Mouse (Mus musculus) A20 (cell line): Measurements from ENCODE around the gene Tm6sf2.
"Not testable (repeated sequence)": the region's sequence is repeated elsewhere in the genome, so short reads cannot be mapped to it uniquely, and the experiment has no call there.

Experiments
- DNase-seq: peaks from one replicate; pipeline ENCODE4 v3.0.0-alpha.2; 2011; ENCODE audit warnings: low read depth, low spot score

Gene Tm6sf2

GRCm38 (mm10) chr8:70072441-70073069 lies at the start of gene Tm6sf2:
Tm6sf2 (plus strand) TSS chr8:70072924.
- no peak for DNase-seq

DNA sequence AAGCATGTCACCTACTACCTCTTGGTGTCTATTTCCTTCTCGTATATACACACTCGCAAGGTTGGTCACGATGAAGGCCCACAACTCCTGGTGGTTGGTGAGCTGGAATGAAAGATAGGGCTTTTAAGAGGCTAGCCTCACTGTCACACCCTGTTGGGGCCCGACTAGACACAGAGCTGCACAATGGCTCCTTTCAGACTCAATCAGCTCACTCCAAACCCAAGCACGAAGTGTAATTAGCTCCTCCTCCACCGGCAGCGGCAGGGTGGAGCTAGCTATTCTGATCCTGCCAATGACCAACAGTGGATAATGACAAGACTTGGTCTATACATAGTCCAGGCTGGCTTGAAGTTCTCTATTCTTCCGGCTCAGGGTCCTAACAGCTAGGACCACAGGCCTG lies 49.1 kb upstream of the Tm6sf2 start:
- DNase-seq, result no peak

DNA sequence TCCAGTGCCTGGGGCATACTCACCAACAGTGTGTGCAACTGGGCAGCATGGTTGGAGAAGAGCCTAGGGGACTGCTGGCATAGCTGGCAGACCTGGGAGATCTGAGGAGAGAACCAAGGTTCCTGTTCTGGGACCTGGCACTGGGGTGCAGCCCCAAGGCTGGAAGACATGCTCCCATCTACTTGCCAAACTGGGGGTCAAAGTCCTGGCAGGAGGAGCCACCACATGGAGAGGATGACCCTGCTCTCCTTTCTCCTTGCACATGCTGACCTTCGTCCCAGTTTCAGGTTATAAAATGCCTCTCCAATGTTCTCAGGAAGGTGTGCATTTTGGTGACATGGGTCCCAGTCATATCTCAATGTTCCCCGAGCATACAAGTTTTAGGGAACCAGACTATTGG lies 46.6 kb upstream of the Tm6sf2 start:
- DNase-seq, result no peak

DNA sequence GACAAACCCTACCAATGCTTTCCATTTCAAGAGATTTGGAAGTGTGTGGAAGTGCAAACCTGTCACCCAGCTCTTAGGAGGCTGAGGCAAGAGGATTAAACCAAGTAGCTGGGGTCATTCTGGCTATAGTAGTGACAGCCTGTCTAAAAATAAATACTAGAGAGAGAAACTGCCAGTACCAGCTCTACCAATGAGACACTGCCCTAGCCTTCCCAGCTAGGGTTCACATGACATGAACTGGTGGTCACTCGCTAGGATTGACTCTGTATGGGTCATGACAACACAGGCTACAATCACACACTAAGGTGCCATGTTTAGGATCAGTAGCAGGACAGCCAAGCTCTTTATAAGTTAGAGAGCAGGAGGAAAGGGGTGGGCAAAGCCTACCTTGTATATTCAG lies 42.5 kb upstream of the Tm6sf2 start:
- DNase-seq, result no peak

GRCm38 (mm10) chr8:70037994-70038393 lies 34.7 kb upstream of the Tm6sf2 start:
- DNase-seq, result no peak

GRCm38 (mm10) chr8:70041885-70042546 lies 30.7 kb upstream of the Tm6sf2 start:
- DNase-seq, result no peak

DNA sequence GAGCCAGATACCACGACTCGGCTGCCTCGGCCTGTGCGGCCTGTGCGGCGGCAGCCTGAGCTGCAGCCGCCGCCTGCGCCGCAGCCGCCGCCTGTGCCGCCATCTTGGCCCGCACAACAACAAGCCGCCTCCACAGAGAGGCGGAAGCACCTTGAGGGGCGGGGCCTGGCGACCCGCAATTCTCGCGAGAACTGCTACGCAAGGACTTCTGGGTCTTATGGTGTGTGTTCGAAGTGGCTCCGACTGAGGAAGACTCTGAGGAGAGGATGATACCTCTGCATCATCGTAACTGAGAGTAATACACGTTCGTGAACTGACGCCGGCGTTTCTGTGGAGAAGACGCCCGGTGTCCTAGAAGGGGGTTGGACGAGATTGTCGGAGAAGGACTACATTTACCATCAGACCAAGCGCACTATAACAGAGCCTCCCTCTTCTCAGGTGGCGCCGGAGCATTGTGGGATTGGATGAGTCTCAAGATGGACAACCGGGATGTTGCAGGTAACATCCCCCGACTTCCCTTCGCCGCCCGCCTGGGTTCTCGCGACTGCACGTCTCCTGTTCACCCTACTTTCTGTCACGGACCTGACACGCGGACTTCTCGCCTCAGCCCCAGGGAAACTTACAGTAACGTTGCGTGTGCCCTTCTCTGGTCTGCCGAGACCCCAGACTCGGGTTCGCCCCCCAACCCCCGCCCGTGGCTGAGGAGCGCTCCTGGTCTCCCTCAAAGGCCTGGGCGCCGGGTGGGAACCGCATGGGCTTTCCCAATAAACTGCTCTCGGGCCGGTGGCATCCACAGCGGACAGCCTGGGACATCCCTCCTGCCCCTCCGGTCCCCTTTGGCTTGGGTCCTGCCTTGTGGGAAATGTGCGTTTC lies 29.9 kb upstream of the Tm6sf2 start, which contains the start of the genes Mau2 and Sugp1:
Gene Mau2 (minus strand): TSS at position 152 of the 873 bp plus-strand sequence.
Gene Sugp1 (plus strand): TSS at position 231 of the 873 bp plus-strand sequence.
- peak; percentile 100 for DNase-seq

- DNase-seq, result no peak
Observed at GRCm38 (mm10) chr8:70043996-70044395, 28.7 kb upstream of the Tm6sf2 start.

GRCm38 (mm10) chr8:70049662-70050061 lies 23.1 kb upstream of the Tm6sf2 start:
- no peak for DNase-seq

DNA sequence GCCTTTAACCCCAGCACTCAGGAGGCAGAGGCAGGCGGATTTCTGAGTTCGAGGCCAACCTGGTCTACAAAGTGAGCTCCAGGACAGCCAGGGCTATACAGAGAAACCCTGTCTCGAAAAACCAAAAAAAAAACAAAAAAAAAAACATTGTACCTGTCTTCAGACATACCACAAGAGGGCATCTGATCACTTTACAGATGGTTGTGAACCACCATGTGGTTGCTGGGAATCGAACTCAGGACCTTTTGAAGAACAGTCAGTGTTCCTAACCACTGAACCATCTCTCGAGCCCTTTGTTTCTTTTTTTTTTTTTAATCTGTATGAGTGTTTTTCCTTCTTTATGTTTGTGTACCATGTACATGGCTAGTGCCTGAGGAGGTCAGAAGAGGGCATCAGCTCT lies 22.3 kb upstream of the Tm6sf2 start:
- not testable (repeated sequence) for DNase-seq

- DNase-seq, result no peak
Observed at GRCm38 (mm10) chr8:70057721-70058120, 15.0 kb upstream of the Tm6sf2 start.

DNA sequence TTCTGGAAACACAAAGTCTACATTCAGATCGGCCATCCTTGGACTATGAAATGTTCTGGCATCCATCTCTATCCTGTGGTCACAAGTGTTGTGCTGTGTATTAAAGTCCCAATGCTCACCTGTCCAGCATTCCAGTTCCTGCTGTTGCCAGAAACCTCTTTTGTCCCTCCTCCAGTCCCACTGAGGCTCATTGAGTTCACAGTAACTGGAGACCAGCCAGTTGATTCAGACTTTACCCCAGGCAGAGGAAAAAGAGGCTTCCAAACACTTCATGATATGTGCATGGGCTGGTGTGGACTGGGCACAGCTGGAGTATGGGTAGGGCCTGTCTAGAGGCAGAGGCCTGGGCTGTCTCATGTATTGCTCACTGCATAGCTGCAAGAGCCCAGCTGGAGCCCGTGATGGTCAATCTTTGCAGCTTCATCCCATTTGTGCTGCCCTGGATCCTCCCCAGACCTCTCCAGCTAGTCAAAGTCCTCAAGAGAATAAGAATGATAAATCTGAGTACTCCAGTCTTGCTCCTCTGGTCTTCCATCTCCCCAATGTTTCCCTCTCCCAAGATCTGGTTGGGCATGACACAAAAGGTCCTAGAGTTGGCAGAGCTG lies 786 bp upstream of the Tm6sf2 start:
- no peak for DNase-seq

DNA sequence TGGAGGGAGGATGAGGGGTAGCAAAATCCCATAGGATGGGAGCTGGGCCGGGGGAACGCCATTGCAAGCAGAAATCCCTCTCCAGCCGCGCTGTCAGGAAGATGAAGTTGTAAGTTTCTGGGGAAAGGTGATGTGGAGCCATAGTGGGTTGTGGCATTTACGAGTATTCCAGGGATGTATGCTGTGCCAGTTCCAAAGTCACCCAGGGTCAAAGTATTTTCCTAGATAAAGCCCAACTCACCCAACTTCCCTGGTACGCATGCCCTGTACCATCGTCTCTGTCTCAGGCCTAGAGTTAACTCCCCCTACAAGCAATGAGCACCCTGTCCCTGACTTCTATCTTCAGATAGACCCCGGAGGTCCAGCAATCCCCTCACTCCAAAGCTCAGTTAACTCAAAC lies 396 bp downstream of the Tm6sf2 start:
- no peak for DNase-seq

DNA sequence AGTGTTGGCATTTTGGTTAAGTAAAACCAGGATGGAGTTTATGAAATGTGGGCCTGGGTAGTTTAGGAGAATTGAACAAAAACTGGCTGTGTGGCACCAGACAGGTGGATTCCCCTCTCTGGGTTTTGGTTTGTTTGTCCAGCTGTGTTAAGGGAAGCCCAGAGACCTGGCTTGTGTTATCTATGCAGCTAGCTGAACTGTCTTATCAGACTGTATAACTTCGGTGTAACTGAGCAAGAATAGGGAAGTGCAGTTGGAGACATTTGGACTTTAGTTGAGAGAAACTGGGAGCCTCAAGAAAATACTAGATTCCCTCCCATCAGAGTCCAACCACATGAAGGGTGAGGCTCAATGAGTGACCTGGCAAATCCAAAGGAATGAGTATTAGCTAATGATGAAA lies 958 bp downstream of the Tm6sf2 start:
- no peak for DNase-seq

- no peak for DNase-seq
Observed at GRCm38 (mm10) chr8:70081976-70082375, 9.3 kb downstream of the Tm6sf2 start.

DNA sequence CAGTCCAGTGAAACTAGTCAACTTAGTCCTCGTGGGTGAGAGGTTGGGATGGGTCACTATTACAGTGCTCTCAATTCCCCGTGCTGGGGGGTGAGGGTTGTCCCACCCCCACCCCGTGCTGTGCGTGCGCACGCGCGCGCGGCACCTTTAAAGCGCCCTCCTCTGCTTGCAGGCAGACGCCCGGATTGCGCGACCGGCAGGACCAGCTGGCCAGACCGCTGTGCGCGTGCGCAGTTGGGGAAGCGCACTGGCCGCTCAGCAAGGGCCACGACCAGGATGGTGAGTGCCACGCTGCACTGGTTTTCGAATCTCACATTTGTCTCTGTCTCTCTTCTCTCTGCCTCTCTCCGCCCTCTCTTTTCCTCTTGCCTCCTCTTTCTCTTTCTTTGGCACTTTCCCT lies 10.6 kb downstream of the Tm6sf2 start, which contains the start of gene Hapln4:
Gene Hapln4 (plus strand): TSS at position 173 of the 400 bp plus-strand sequence.
- DNase-seq, result no peak

DNA sequence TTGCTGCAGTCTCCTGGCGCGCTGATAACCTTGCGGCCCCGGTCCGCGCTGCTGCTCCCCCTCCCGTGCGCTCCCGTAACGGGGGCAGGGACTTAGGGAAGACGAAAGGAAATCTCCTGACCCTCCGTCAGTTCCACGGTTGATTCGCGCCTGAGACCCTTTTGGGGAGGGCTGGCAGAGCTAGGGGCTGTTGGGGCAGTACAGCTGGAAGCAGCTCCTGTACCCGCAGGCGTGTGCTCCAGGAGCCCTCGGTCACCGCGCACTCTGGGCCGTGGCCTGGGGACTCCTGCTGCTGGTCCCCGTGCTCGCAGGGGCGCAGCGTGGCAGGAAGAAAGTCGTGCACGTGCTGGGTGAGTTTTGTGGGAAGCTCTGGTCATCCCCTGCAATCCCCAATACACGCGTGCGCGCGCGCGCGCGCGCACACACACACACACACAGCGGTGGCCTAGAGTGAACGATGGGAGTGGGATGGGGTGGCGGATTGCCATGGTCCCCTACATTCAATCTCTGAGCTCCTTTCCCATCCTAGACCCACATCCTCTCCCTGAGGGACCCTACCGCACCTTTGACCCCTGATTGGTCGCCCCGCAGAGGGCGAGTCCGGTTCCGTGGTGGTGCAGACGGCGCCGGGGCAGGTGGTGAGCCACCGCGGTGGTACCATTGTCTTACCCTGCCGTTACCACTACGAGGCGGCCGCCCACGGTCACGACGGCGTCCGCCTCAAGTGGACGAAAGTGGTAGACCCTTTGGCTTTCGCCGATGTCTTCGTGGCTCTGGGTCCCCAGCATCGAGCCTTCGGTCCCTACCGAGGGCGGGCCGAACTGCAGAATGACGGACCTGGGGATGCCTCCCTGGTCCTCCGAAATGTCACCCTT lies 11.7 kb downstream of the Tm6sf2 start:
- no peak for DNase-seq

DNA sequence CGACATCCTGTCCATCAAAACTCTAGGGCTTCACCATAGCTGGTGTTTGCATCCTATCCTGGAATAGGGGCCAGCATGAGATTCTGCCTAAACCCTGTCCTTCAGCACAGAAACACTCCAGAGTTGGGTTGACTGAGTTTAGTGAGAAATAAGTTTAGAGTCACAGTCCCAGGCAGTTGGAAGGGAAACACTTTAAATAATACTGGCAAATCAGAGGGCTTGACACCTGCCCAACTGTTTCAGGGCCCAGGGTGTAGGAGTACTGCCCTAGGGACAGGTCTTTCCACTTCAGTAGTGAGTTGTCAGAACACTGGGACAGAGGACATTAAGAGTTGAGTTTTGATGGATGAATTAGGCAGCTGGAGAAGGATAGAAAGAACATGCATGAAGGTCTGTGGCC lies 13.4 kb downstream of the Tm6sf2 start:
- no peak for DNase-seq

DNA sequence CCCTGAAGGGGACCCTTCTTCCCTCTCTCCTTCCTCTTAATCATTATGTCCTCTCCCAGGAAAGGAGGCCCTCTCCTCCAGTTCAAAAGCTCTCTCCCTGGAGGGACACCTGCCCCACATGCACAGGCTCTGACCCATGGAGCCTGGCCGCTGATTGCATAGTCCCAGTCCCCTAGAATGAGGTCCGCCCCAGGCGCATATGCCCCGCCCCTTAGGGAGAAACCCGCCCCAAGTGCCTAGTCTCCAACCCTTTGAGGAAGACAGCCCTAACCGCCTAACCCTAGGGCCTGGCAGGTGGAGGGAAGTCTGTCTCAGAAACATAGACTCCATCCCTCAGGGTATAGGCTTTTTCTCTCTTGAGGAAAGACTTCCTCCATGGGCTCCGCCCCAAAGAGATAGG lies 14.5 kb downstream of the Tm6sf2 start:
- no peak for DNase-seq

DNA sequence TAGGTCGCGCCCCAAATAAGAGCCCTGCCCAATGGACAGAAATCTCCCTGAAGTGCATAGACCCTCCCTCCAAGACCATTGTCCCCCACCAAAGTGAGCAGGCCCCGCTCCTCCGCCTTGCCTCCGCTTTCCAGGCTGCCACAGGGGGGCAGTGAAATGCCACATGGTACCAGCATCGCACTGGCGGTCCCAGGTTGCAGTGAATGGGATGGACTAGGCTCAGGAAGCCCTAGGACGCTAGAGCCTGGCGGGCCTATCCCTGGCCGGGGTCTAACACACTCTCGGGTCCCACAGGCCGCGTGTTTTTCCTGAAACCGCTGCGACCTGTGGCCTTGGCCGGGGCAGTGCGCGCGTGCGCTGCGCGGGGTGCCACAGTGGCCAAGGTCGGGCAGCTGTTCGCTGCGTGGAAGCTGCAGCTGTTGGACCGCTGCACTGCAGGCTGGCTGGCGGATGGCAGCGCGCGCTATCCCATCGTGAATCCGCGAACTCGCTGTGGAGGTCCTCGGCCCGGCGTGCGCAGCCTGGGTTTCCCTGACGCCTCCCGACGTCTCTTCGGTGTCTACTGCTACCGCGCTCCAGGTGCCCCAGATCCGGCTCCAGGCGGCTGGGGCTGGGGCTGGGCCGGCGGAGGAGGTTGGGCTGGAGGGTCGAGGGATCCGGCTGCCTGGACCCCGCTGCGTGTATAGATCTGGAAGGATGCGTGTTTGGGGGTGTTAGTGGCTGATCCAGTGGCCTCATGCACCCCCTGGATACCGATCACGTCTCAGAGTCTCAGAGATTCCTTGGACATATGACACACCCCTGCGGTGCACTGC lies 15.3 kb downstream of the Tm6sf2 start:
- DNase-seq, result no peak
